Mouse (Mus musculus) gastrocnemius, postnatal 36 days (tissue): ENCODE results near the gene Sugct. TPM values are rescaled to one million over a fixed set of nuclear protein-coding genes. Genes with fewer than 3 reads are reported as not detected.
"Not testable (repeated sequence)": the region's sequence is repeated elsewhere in the genome, so short reads cannot be mapped to it uniquely, and the experiment has no call there.

Source experiments
- DNase-seq, 2 experiments: peaks; one replicate each; pipeline ENCODE4 v3.0.0; 2022
- intact Hi-C: fragments of 180-260 bp; cut with DNase I; formaldehyde crosslinking; loops from one replicate; pipeline ENCODE4 v1.15.1; 2025
- total RNA-seq, 2 experiments: library from RNA; stranded (reverse); gene quantifications; 2 replicates each; pipeline ENCODE4 v1.2.3; 2021

Gene Sugct
- total RNA-seq, 2 experiments from 2014 or later, result 0.96 to 1.0 TPM

- DNase-seq, result no peak
- intact Hi-C loops, result no loop called here
Measured at GRCm38 (mm10) chr13:16935029-16935428, 760.3 kb downstream of the Sugct start.

- intact Hi-C loops, result no loop called here
- no peak for DNase-seq
Measured at GRCm38 (mm10) chr13:16933600-16933999, 761.8 kb downstream of the Sugct start.

- intact Hi-C loops, result no loop called here
- DNase-seq, result no peak
Measured at GRCm38 (mm10) chr13:16921305-16921704, 774.0 kb downstream of the Sugct start.

- no peak for DNase-seq
Measured at GRCm38 (mm10) chr13:16915697-16916096, 779.7 kb downstream of the Sugct start.

GRCm38 (mm10) chr13:16912214-16912613 lies 783.1 kb downstream of the Sugct start:
- DNase-seq, result no peak
- intact Hi-C loops, result no loop called here

More at GRCm38 (mm10) chr13:16915697-16916096, 779.7 kb downstream of the Sugct start:
- intact Hi-C loops, result no loop called here

GRCm38 (mm10) chr13:16906974-16907373 lies 788.4 kb downstream of the Sugct start:
- DNase-seq, result no peak
- intact Hi-C loops, result no loop called here

GRCm38 (mm10) chr13:16901424-16901823 lies 793.9 kb downstream of the Sugct start:
- intact Hi-C loops, result no loop called here
- DNase-seq, result no peak

- no peak for DNase-seq
- intact Hi-C loops, result no loop called here
Measured at GRCm38 (mm10) chr13:16898084-16898792, 797.1 kb downstream of the Sugct start.

- no peak for DNase-seq
- intact Hi-C loops, result no loop called here
Measured at GRCm38 (mm10) chr13:16878056-16878455, 817.3 kb downstream of the Sugct start.

- DNase-seq, result no peak
- intact Hi-C loops, result no loop called here
Measured at GRCm38 (mm10) chr13:16859986-16860385, 835.4 kb downstream of the Sugct start.

- intact Hi-C loops, result no loop called here
- DNase-seq, result no peak
Measured at GRCm38 (mm10) chr13:16847236-16847635, 848.1 kb downstream of the Sugct start.

GRCm38 (mm10) chr13:16840994-16841393 lies 854.4 kb downstream of the Sugct start:
- intact Hi-C loops, result no loop called here
- DNase-seq, result no peak

- no peak for DNase-seq
- intact Hi-C loops, result no loop called here
Measured at GRCm38 (mm10) chr13:16838409-16838808, 856.9 kb downstream of the Sugct start.

- intact Hi-C loops, result no loop called here
Measured at GRCm38 (mm10) chr13:16835111-16835510, 860.2 kb downstream of the Sugct start.

GRCm38 (mm10) chr13:16833069-16833468 lies 862.3 kb downstream of the Sugct start:
- intact Hi-C loops, result no loop called here
- DNase-seq, result no peak

More at GRCm38 (mm10) chr13:16835111-16835510, 860.2 kb downstream of the Sugct start:
- DNase-seq, result no peak

- intact Hi-C loops, result no loop called here
Measured at GRCm38 (mm10) chr13:16831840-16832239, 863.5 kb downstream of the Sugct start.

GRCm38 (mm10) chr13:16830291-16830690 lies 865.1 kb downstream of the Sugct start:
- intact Hi-C loops, DNase-seq: not testable (repeated sequence)

More at GRCm38 (mm10) chr13:16831840-16832239, 863.5 kb downstream of the Sugct start:
- DNase-seq, result no peak

GRCm38 (mm10) chr13:16829589-16829988 lies 865.8 kb downstream of the Sugct start:
- intact Hi-C loops, result no loop called here
- no peak for DNase-seq

GRCm38 (mm10) chr13:16825619-16826018 lies 869.7 kb downstream of the Sugct start:
- intact Hi-C loops, result no loop called here
- DNase-seq, result no peak

- no peak for DNase-seq
- intact Hi-C loops, result no loop called here
Measured at GRCm38 (mm10) chr13:16821785-16822184, 873.6 kb downstream of the Sugct start.

- intact Hi-C loops, result no loop called here
- no peak for DNase-seq
Measured at GRCm38 (mm10) chr13:16817471-16817870, 877.9 kb downstream of the Sugct start.

GRCm38 (mm10) chr13:16816747-16817146 lies 878.6 kb downstream of the Sugct start:
- no peak for DNase-seq
- intact Hi-C loops, result no loop called here
